Mouse (Mus musculus) forebrain, embryonic 14.5 days (tissue): ENCODE measurements around the gene Bcl2. TPM values are rescaled to one million over a fixed set of nuclear protein-coding genes. Genes with fewer than 3 reads are reported as not detected.
"Not testable (repeated sequence)": the region's sequence is repeated elsewhere in the genome, so short reads cannot be mapped to it uniquely, and the experiment has no call there.

Experiments
- ATAC-seq: fragments of 200-750 bp; cut with Nextera tagmentation; 2 replicates; pipeline ENCODE4 v1.8.0; 2017; ENCODE audit warnings: mild to moderate bottlenecking, moderate library complexity
- DNase-seq: peaks from one replicate; pipeline ENCODE4 v3.0.0-alpha.2; 2015; ENCODE audit warnings: low spot score
- H3K27ac ChIP-seq: fragments of 300-500 bp; sonication (generic); 2 replicates; pipeline ENCODE4 v1.5.1; 2014; ENCODE audit warnings: low read depth, mild to moderate bottlenecking, control low read depth, low read length, moderate library complexity
- H3K27me3 ChIP-seq: fragments of 300-500 bp; sonication (generic); replicated peaks from 2 replicates; pipeline ENCODE4 v1.6.1; 2014; ENCODE audit warnings: low read length, control low read depth, mixed read lengths; ENCODE audit not compliant: control insufficient read depth, insufficient read depth
- H3K36me3 ChIP-seq: fragments of 300-500 bp; sonication (generic); 2 replicates; pipeline ENCODE4 v1.6.1; 2014; ENCODE audit warnings: low read length, control low read depth; ENCODE audit not compliant: control insufficient read depth, insufficient read depth
- H3K4me1 ChIP-seq: fragments of 300-500 bp; sonication (generic); 2 replicates; pipeline ENCODE4 v1.6.1; 2014; ENCODE audit warnings: antibody characterized with exemption, low read length, control low read depth; ENCODE audit not compliant: control insufficient read depth, insufficient read depth
- H3K4me2 ChIP-seq: fragments of 300-500 bp; sonication (generic); 2 replicates; pipeline ENCODE4 v1.6.1; 2014; ENCODE audit warnings: mild to moderate bottlenecking, control low read depth, low read length
- H3K4me3 ChIP-seq: fragments of 300-500 bp; sonication (generic); 2 replicates; pipeline ENCODE4 v1.5.1; 2014; ENCODE audit warnings: low read depth, low read length, control low read depth
- H3K9ac ChIP-seq: fragments of 300-500 bp; sonication (generic); 2 replicates; pipeline ENCODE4 v1.6.1; 2014; ENCODE audit warnings: mild to moderate bottlenecking, low read length, control low read depth, moderate library complexity
- H3K9me3 ChIP-seq: fragments of 300-500 bp; sonication (generic); replicated peaks from 2 replicates; pipeline ENCODE4 v1.6.1; 2016; ENCODE audit warnings: low read length, control low read depth, mixed read lengths; ENCODE audit not compliant: control insufficient read depth
- WGBS: fragments of 180-500 bp; shearing (Covaris S2); extraction: QIAGEN DNeasy Blood & Tissue Kit; methylation state at CpG from one replicate; pipeline ENCODE4 v1.1.7; 2014; 5-methylcytosine and 5-hydroxymethylcytosine counted together
- polyA plus RNA-seq: library from polyadenylated mRNA; unstranded; fragments of >200 nt; fragmentation: Nextera tagmentation; extraction: Ambion mirVana; gene quantifications from 2 replicates; pipeline ENCODE4 v1.2.1, GENCODE M21; 2014

The Bcl2 gene
- polyA plus RNA-seq, 1 experiment from 2014 or later: 5.3 TPM

GRCm38 (mm10) chr1:106748555-106749315 lies 34.7 kb upstream of the Bcl2 start:
- 90% methylated on average over 6 of the region's 6 CpGs for WGBS

GRCm38 (mm10) chr1:106742980-106743379 lies 28.9 kb upstream of the Bcl2 start:
- Histone ChIP-seq H3K9ac (no peak overlapping the region), H3K9me3 (no peaks in the 10 kb centered on the region), H3K4me1 (no peaks in the 10 kb centered on the region), H3K27me3 (no peaks in the 10 kb centered on the region), H3K27ac (no peak overlapping the region), H3K4me3 (no peak overlapping the region), H3K4me2 (no peak overlapping the region), H3K36me3 (peaks cover 35% of the 10 kb centered on the region)
- DNase-seq (no peak), ATAC-seq (no peak)
- WGBS: 64% methylated on average over 6 of the region's 6 CpGs

More at GRCm38 (mm10) chr1:106748555-106749315, 34.7 kb upstream of the Bcl2 start:
- no peak for ATAC-seq
- no peak for DNase-seq
- H3K4me3 ChIP-seq: no peak overlapping the region
- H3K4me2 ChIP-seq: no peak overlapping the region
- H3K27ac ChIP-seq: no peak overlapping the region
- H3K9me3 ChIP-seq: no peaks in the 10 kb centered on the region
- H3K36me3 ChIP-seq: peaks cover 25% of the 10 kb centered on the region
- H3K4me1 ChIP-seq: no peaks in the 10 kb centered on the region
- no peak overlapping the region for H3K9ac ChIP-seq
- H3K27me3 ChIP-seq: no peaks in the 10 kb centered on the region

- Histone ChIP-seq H3K9me3 (no peaks in the 10 kb centered on the region), H3K4me2 (no peak overlapping the region), H3K4me1 (no peaks in the 10 kb centered on the region), H3K27me3 (no peaks in the 10 kb centered on the region), H3K27ac (no peak overlapping the region), H3K4me3 (no peak overlapping the region), H3K9ac (no peak overlapping the region), H3K36me3 (peaks cover 24% of the 10 kb centered on the region)
- DNase-seq (no peak), ATAC-seq (no peak)
- WGBS: 93% methylated on average over 4 of the region's 4 CpGs
Observed at GRCm38 (mm10) chr1:106740735-106741134, 26.7 kb upstream of the Bcl2 start.

GRCm38 (mm10) chr1:106739810-106740209 lies 25.7 kb upstream of the Bcl2 start:
- no peak overlapping the region for H3K27ac ChIP-seq
- H3K36me3 ChIP-seq: peaks cover 20% of the 10 kb centered on the region
- no peaks in the 10 kb centered on the region for H3K9me3 ChIP-seq
- no peak overlapping the region for H3K4me2 ChIP-seq
- no peak for DNase-seq
- no peaks in the 10 kb centered on the region for H3K4me1 ChIP-seq
- ATAC-seq: no peak
- H3K9ac ChIP-seq: no peak overlapping the region
- no peaks in the 10 kb centered on the region for H3K27me3 ChIP-seq
- WGBS: 93% methylated on average over 5 of the region's 5 CpGs
- no peak overlapping the region for H3K4me3 ChIP-seq

GRCm38 (mm10) chr1:106738092-106738491 lies 24.0 kb upstream of the Bcl2 start:
- Histone ChIP-seq H3K4me3 (no peak overlapping the region), H3K27me3 (no peaks in the 10 kb centered on the region), H3K36me3 (peaks cover 25% of the 10 kb centered on the region), H3K4me1 (no peaks in the 10 kb centered on the region), H3K27ac (no peak overlapping the region), H3K9me3 (no peaks in the 10 kb centered on the region), H3K4me2 (no peak overlapping the region), H3K9ac (no peak overlapping the region)
- DNase-seq: no peak
- 83% methylated on average over 3 of the region's 3 CpGs for WGBS
- no peak for ATAC-seq

GRCm38 (mm10) chr1:106736211-106736610 lies 22.1 kb upstream of the Bcl2 start:
- Histone ChIP-seq H3K27me3 (no peaks in the 10 kb centered on the region), H3K4me1 (no peaks in the 10 kb centered on the region), H3K9me3 (no peaks in the 10 kb centered on the region), H3K27ac (no peak overlapping the region), H3K9ac (no peak overlapping the region), H3K4me2 (no peak overlapping the region), H3K36me3 (peaks cover 19% of the 10 kb centered on the region; the same call in 1 of the 2 replicates), H3K4me3 (no peak overlapping the region)
- DNase-seq (no peak), ATAC-seq (no peak)
- WGBS: 90% methylated on average over 8 of the region's 8 CpGs

GRCm38 (mm10) chr1:106735586-106735985 lies 21.5 kb upstream of the Bcl2 start:
- DNase-seq: peak; percentile 68
- Histone ChIP-seq H3K9ac (no peak overlapping the region), H3K9me3 (no peaks in the 10 kb centered on the region), H3K4me1 (no peaks in the 10 kb centered on the region), H3K4me3 (no peak overlapping the region), H3K36me3 (peaks cover 16% of the 10 kb centered on the region; the same call in 1 of the 2 replicates), H3K27me3 (no peaks in the 10 kb centered on the region), H3K4me2 (no peak overlapping the region), H3K27ac (no peak overlapping the region)
- WGBS: 59% methylated on average over 2 of the region's 2 CpGs
- ATAC-seq: peak; percentile 44; the same call in 1 of the 2 replicates

- no peak for DNase-seq
Observed at GRCm38 (mm10) chr1:106722061-106722460, 8.0 kb upstream of the Bcl2 start.

GRCm38 (mm10) chr1:106717736-106718135 lies 3.7 kb upstream of the Bcl2 start:
- not testable (repeated sequence) for H3K27me3 ChIP-seq, DNase-seq, H3K4me2 ChIP-seq, H3K4me3 ChIP-seq, H3K4me1 ChIP-seq, H3K9me3 ChIP-seq, ATAC-seq, H3K36me3 ChIP-seq, H3K9ac ChIP-seq, H3K27ac ChIP-seq
- 74% methylated on average over 7 of the region's 7 CpGs for WGBS

More at GRCm38 (mm10) chr1:106722061-106722460, 8.0 kb upstream of the Bcl2 start:
- H3K4me1 ChIP-seq: no peaks in the 10 kb centered on the region
- H3K9ac ChIP-seq: no peak overlapping the region
- H3K9me3 ChIP-seq: no peaks in the 10 kb centered on the region
- H3K36me3 ChIP-seq: no peaks in the 10 kb centered on the region
- H3K4me3 ChIP-seq: no peak overlapping the region
- H3K27me3 ChIP-seq: no peaks in the 10 kb centered on the region
- no peak overlapping the region for H3K4me2 ChIP-seq
- WGBS: 22% methylated on average over 5 of the region's 5 CpGs
- H3K27ac ChIP-seq: no peak overlapping the region
- no peak for ATAC-seq
